Mouse (Mus musculus) layer of hippocampus, postnatal 14 days (tissue): ENCODE measurements around the gene Vav2. TPM values are rescaled to one million over a fixed set of nuclear protein-coding genes. Genes with fewer than 3 reads are reported as not detected.

Experiments used
- DNase-seq, 2 experiments: peaks; one replicate each; pipeline ENCODE4 v3.0.0; 2021 to 2022; ENCODE audit warnings: low spot score in 2 of 2, mixed read lengths in 1 of 2
- total RNA-seq, 2 experiments: library from RNA; stranded (reverse); gene quantifications; 2 replicates each; pipeline ENCODE4 v1.2.3; 2021

Vav2 gene
- total RNA-seq, 2 experiments from 2014 or later, result 19.5 to 21.8 TPM

GRCm38 (mm10) chr2:27327076-27327475, 99.8 kb downstream of the Vav2 start:
- DNase-seq, result no peak

- no peak for DNase-seq
These were observed 100.5 kb downstream of the Vav2 start for GRCm38 (mm10) chr2:27326357-27326756.

- DNase-seq, result no peak
These were observed 102.1 kb downstream of the Vav2 start for GRCm38 (mm10) chr2:27324690-27325089.

DNA sequence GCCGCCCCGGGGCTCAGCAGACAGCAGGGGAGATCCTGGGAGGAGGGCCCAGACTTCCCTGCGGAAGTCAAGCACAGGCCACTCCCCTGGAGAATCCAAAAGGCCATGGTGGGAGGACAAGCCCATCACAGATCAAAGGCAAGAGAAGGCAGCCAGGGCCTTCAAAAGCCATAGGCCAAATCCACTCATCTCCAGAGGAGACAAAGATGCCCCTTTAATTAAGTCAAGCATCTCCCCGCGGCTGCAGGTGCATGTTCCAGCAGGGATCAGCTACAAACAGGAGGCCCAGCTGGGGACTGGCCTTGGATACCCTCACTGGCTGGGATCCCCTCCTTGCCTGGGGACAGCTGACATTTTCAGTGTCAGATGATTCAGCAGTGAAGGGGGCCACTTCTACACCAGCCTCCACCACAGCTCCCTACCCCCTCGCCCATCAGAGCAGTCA, 105.4 kb downstream of the Vav2 start:
- DNase-seq, result no peak

DNA sequence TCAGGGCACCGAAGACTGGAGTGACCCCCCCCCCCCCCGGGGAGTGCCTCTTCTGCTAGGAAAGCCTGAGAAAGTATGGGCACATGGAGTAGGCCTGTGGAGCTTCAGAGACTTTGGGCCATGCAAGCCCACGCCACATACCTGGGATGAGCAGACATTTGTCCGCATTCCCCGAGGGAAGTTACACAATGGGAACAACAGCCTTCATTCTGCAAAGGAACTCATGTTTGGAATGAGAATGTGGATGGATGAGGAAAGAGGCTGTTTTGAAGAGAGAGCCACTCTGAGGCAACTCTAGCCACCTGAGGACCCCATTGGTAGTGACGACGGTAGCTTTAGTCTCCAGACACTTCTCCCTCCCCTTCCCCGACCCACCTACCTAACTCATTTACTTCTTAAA, 106.0 kb downstream of the Vav2 start:
- no peak for DNase-seq

DNA sequence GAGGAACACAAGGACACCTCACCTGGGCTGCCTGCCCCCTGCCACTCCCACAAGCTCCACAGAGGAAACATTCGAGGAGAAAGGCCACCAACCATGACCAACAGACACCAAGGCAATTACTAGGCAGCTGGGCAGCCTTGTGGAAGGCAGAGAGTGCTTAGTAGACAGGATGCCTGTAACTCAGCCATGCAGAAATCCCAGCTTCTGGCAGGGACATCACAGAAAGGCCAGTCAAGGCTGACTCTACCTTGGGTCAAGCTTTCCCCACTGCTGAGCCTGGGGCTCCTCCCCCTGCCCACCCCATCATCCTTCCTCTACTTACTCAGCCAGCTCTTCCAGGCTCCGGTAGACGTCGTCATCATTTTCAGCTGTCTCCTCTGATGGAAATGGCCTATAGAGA, 108.2 kb downstream of the Vav2 start:
- DNase-seq, result no peak

DNA sequence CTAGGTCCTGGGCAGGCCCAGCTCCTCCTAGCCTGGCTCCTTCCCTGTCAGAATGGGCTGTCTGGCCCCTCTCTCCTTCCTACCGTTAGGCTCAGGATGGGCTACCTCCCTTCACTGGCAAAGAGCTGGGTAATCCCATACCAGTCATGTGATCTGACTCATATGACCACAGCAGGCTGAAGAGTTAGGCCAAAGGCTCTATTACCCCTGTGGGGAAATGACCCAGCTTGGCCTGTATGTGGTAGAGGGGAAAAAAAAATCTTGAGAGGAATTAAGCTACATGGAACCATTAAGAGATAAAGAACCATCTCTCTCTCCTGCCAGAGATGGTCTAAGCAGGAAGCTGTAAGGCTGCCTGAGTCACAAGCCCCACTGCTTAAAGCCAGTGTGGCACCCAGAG, 108.6 kb downstream of the Vav2 start:
- no peak for DNase-seq

GRCm38 (mm10) chr2:27316167-27316566, 110.7 kb downstream of the Vav2 start:
- no peak for DNase-seq

GRCm38 (mm10) chr2:27314269-27314668, 112.6 kb downstream of the Vav2 start:
- DNase-seq, result no peak

DNA sequence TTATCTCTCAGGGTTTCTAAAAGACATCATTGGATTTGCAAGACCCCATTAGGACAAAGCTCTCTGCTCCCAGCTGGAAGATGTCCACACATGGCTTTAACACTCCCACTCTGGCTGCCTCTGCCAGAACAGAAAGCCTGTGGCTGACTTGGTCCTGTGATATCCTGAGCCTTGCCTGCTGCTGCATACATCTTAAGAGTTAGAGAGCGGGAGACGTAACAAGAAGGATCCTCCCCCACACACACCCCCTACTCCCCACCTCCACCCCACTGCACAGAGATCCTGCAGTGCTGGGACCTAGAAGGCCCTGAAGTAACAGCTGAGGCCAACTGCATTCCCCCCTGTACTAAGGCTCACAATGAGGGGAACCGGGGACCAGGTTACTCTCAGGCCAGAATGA, 114.3 kb downstream of the Vav2 start:
- no peak for DNase-seq

GRCm38 (mm10) chr2:27311606-27312005, 115.2 kb downstream of the Vav2 start:
- DNase-seq, result no peak

DNA sequence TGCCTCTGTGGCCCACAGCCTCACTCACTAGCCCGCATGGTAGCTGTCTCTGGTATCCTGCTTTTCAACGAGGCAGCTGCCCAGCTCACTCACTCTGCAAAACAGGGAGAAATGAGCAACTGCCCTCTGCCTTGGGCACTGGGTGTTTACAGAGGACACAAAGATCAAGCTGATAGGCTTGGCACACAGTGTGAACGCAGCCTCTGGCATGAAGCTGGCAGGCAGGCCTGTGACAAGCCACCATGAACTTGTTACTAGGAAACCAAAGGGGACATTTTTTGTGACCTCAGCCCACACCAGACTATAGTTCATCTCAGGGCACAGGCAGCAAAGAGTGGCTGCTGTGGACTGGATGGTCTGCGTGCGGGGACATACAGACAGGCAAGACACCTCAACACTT, 115.9 kb downstream of the Vav2 start:
- DNase-seq, result no peak

GRCm38 (mm10) chr2:27310221-27310620, 116.6 kb downstream of the Vav2 start:
- no peak for DNase-seq

- DNase-seq, result no peak
These were observed 120.2 kb downstream of the Vav2 start for GRCm38 (mm10) chr2:27306628-27307027.

DNA sequence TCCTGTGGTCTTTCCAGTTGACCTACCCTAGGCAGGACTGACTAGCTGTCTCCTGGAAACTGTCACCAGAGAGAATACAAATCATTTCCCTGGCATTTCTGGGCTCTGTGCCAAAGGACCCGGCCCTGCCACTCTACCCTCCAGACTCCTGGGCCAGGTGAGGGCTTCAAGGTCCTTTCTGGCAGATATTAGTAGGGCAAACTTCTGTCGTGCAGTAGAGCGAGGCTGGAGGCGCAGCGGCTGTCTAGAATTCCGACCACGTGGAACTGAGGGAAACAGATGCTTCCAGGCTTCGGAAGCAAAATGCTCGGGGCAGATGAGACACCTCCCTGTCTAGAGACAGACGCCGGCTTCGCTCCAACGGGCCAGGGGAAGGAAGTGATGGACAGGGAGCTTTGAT, 122.1 kb downstream of the Vav2 start:
- DNase-seq, result peak in 1 of 2 experiments; percentile 29

GRCm38 (mm10) chr2:27304074-27304473, 122.8 kb downstream of the Vav2 start:
- DNase-seq, result no peak

- DNase-seq, result peak in 1 of 2 experiments; percentile 43
These were observed 125.3 kb downstream of the Vav2 start for GRCm38 (mm10) chr2:27301444-27302111.

DNA sequence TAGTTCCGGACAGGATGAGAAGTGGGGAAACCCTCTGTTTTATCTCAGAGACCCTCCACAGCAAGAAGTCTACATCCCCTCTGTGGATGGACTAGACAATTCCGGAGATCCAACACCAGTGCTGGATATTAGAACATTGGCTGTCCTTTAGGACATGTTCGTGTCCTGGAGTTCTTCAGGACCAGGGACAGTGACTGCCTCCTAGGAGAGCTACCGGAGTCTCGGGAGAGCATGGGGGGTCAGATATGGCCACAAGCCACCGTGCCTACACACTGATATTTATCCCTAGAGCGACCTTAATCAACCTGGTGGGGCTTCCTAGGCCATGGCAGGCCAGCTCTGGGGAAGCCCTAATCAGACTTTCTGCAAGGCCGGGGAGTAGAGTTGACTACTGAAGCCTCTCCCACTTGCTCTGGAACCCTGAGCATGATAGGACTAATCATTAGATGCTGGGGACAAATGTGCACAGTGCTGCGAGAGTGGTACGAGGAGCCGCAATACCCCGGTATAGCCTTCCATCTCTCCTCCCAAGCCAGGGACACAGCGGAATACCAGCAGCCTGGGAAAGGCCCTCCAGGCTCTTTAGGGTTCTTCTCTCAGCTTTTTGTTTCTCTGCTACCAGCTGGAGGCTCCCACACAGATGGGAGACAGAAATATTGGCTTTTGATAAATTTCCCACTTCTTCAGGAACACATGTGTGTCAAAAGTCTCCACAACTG, 125.9 kb downstream of the Vav2 start:
- DNase-seq, result peak in 1 of 2 experiments; percentile 40

DNA sequence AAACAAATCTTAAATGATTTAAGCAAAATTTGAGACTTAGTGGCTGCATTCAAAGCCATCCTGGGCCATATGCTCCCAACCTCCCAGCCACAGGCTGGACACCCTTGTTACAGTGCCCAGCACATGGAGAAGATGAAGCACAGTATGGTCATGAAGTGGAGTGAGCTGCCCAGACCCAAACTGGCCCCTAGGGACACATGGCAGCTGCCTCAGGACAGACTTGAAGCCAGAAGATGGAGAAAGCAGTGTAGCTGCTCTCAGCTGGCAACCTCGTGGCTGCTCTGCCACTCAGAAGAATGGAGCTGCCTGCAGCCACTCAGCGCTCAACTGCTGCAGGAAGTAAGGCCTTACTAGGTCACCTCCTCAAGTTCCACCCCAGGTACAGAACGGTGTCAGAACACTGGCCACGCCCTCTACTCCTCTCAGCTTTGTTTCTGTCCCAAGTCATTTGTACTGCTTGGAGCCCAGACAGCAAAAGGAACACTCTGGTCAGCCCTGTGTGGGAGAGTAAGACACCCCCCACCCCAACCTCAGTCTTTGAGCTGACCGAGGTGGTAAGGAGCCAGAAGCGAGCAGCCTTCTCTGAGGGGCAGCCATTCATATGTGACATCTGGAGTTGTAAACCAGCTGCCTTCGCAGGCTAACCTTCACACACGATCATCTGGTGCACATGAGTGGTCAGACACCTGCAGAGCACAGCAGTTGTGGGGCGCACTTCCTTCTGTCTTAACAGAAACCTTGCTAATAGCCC, 130.0 kb downstream of the Vav2 start:
- no peak for DNase-seq

GRCm38 (mm10) chr2:27294777-27295176, 132.1 kb downstream of the Vav2 start:
- DNase-seq, result no peak

DNA sequence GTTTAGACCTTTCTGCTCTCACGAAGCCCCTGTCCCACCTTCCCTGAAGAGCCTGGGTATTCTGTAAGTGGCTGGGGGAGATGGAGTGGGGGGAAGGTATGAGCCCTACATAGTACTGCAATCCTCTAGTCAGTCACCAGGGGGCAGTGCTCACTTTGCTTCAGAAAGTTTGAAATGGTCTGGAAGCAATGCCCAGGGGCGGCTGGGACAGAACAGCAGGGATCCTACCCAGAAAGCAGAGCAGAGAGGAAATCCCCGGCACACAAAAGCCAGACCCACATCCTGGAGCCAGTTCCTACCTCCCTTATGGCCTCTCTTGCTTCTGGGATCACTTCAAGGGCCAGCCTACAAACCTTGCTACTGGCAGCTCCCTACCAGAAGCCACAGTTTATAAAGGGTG, 137.8 kb downstream of the Vav2 start:
- DNase-seq, result peak; percentile 87 to 90
